Mouse (Mus musculus) embryo, embryonic 10 days (tissue): ENCODE measurements at regions not wholly inside any gene's neighbourhood (a gene's known extent, or its start where the extent isn't known, plus 50 kb on each side); places are given as distances from the start of the nearest gene placed in this dataset.

Source experiments
- DNase-seq: peaks from one replicate; pipeline ENCODE4 v3.0.0-alpha.2; 2015; ENCODE audit warnings: low spot score

DNA sequence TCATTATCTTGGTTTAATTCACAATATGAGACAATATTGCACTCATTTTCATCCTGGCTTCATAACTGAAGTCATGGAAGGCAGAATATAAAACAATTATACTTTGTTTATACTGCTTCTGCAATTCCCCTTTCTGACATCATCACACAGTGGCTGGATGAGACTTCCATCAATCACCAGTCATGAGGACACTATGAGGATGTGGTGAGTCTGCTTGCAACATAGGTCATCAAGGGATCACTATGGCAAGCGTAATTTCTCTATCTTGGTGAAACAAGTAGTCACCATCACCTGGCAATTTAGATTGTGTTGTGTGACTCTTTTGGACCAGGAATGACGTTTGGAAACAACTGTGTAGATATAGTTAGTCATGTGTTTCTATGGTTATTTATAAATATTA lies 134.6 kb downstream of the Hao1 start:
- no peak for DNase-seq

DNA sequence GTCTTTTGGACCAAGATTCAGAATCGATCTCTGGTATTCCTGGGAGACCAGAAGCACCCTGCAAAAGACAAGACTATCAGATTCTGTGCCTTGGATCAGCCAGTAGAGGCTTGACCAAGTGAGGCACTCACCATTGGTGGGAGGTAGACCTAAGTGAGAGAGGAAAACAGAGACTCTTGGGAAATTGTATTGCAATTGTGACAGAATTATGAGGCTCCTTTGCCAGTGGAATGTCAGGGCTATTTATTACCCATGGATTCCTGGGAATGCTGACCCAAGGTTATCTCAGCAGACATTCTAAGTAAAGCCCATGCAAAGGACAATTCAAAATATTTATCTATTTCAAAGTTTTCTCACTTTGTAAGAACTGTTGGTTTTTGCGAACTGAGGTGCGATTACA lies 154.6 kb downstream of the Hao1 start:
- no peak for DNase-seq

DNA sequence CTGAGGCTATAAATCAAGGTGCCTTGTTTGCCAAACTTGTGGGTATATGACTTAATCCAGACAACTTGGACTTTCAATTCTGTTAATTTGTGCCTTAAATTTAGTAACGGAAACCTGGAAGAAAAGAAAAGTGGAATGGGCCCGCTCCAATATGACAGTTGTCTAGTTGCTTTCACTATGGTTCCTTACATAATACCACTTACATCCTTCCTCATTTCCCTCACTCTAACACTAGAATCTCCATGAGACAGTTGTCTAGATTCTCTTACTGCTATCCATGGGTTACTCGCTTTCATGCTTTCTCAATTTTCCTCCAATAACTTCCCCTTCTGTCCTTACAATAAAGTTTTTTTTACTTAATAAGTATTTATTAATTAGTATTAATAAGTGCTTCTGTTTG lies 160.7 kb downstream of the Hao1 start:
- DNase-seq = no peak

DNA sequence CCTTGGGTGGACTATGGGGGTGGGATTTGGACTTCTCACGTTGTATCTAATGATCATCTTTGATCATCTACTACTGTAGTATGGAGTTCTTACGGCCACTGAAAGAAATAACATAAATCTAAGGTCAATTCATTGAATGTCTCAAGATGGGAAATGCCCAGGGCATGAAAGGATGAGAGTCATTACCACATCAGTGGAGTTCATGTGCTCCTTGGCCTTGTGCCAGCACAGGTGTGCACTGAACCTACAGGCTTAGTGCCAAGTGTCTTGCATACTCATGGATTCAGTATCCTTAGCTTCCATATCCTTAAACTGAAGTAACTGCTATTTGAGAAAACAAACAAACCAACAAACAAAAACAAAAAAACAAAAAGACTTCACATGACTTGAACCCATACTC lies 179.1 kb downstream of the Hao1 start:
- DNase-seq = no peak

DNA sequence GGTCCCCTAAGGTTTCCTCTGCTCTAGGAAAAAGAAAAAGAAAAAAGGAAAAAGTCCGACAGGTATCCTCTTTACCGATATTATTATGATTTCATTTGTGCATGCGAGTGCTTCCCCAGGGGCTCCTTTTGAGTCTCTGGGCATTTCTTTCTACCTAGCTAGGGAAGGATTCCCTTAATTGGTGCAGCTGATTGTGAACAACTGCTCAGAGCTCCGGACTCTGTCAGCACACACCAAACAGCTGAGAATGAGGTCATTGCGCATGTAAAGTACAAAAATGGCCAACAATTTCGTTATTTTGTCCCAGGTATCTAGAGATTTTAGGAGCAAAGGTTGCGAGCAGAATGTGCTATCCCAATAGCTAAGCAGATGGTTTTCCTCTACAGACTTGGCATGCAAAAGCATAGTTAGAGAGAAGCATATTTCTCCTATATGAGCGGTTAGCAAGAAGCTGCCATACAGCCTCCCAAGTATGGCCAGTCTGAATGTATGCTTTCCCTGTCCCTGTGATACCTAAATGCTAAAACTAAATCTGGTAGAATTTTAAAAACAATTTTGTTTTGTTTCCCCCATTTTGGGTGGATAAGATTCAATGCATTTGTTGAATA lies 203.2 kb downstream of the Hao1 start:
- DNase-seq = no peak

DNA sequence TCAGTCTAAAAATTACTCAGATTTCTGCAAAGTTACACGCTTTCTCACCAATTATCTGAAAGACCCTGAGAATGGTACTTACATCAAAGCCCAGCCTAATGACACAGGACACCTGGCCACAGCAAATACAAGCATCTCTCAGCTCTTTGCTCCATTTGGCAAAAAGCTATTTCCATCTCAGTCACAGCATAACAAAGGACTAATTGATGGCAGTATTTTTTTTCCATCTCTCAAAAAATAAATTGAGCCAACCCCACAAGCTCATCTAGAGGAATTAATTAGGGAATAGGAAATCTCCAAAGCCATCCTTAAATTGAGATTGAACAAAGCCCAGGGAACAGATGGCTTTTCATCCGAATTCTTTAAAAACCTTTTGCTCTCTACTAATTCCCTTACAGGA lies 203.7 kb downstream of the Hao1 start:
- no peak for DNase-seq

DNA sequence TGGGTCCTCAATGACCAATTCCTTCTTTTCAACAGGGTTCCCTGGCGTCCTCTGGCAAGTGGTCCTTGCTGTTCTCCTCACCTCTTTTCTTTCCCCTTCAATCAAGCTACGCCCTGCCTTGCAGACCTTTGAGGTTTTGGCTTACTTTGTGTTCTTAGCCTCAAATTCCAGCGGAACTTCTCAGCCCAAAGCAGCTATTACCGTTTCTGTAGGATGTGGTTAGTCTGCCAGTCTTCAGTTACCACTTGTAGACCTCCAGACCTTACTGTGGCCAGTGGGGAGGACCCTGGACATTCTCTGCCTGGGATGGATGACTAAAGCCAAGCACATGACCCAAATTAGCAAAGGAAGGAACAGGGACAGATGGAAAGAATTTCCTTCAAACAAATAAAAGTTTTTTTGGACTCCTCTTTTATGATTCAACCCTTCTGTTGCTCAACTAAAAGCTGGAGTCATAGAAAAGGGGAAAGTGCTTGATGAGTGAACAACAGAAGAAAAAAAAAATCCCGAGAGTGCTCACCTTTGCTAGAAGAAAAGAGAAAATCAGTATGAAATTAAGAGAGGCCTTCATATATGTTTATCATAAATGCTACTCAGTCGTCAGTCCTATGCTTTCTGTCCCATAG lies 211.5 kb downstream of the Hao1 start:
- DNase-seq = no peak

DNA sequence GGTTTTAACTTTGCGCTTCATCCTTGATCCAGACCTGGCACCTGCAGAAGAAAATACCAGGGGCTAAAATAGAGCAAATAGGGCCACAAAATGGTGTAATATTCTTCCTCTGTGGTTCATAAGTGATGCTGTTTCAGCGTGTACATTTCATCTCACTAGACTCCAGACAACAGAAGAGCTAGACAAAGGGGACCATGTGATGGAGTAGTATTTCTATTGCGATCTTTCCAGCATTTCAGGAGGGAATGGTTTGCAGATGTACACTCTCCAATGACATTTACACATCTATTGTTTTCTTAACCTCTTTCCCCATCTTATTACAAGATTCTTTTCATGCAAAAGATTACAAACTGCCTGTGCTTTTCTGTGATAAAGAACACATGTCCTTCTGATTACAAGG lies 246.1 kb downstream of the Hao1 start:
- DNase-seq = no peak

DNA sequence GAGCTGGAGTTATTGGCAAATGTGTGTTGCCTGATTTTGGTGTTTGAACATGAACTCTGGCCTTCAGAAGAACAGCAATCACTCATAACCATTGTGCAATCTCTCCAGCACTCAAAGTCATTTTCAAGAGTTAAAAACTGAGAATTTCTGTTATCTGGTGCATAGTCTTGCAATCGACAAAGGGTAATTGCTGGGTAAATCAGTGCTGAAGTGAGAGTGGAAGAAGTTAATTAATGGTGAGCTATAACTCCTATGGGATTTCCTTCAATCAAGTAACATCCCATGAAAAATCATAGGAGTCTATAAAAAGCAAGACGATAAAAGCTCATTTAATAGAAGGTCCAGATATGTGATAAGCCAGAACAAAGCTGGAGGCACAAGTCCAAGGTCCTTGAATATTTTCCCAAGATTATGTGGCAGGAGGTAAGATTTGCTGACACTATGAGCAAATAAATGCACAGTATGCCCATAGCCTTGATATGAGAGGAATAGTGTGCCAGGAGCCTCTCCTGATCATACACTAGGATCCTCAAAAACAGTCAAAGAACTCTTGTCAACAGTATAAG lies 264.0 kb downstream of the Hao1 start:
- no peak for DNase-seq

DNA sequence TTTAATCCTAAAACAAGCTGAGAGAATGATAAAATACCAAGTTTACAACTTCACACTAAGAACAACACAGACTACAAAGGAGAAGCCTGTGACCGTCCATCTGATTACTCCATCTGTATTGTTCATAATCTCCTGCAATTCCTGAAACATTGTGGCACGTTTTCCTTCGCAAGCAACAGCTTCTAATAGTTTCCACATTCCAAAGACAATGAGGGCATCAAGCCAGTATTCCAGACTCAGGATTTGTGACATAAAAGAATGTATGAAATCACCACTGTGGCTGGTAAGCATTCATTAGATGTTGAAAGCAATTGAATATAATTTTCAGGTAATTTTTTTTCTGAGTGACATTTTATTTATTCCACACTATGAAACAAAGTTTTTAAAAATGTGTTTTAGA lies 278.3 kb downstream of the Hao1 start:
- no peak for DNase-seq

DNA sequence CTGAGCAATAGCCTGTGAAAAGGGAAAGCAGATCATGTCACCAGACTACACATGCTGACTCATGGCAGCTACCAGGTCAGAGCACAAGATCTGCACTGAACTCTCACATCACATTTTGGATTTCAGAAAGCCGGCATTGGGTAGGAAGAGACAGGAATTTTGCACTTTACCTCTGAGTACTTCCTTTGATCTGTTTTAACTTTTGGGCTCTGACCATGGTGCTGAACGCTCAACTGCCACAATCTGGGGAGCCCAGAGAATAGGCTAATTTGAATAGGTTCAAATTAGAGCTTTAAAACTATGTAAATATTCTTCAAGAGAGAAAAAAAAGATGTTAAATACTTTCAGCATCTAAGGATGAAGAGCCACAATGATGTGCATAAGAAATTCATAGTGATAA lies 285.7 kb downstream of the Hao1 start:
- DNase-seq = peak; percentile 62
